Mouse (Mus musculus) myocyte (in vitro differentiated cells): ENCODE measurements at regions not wholly inside any gene's neighbourhood (a gene's known extent, or its start where the extent isn't known, plus 50 kb on each side); places are given as distances from the start of the nearest gene placed in this dataset.
A peak's percentile ranks its signal among the peaks of the same experiment; 100 is the strongest.

Source experiments
- H3K27me3 ChIP-seq: one replicate; pipeline ENCODE4 v1.6.1; 2011; ENCODE audit not compliant: control insufficient read depth, insufficient read depth, insufficient read length
- H3K36me3 ChIP-seq: one replicate; pipeline ENCODE4 v1.6.1; 2011; ENCODE audit not compliant: control insufficient read depth, insufficient read depth
- H3K4me2 ChIP-seq: one replicate; pipeline ENCODE4 v1.6.1; 2011; ENCODE audit warnings: low read depth, control low read depth
- H3K4me3 ChIP-seq: one replicate; pipeline ENCODE4 v1.5.1; 2011; ENCODE audit warnings: mild to moderate bottlenecking, control low read depth, moderate library complexity
- H3K79me2 ChIP-seq: one replicate; pipeline ENCODE4 v1.6.1; 2011; ENCODE audit not compliant: control insufficient read depth, insufficient read depth
- H3ac ChIP-seq: one replicate; pipeline ENCODE4 v1.6.1; 2011; ENCODE audit not compliant: control insufficient read depth, insufficient read length
- CEBPB ChIP-seq: IDR thresholded peaks from 2 replicates; pipeline ENCODE4 v1.6.1; 2011; ENCODE audit warnings: mild to moderate bottlenecking, moderate library complexity; ENCODE audit not compliant: poor library complexity, insufficient read depth, severe bottlenecking
- E2F4 ChIP-seq: IDR thresholded peaks from one replicate; pipeline ENCODE4 v1.6.1; 2011; ENCODE audit warnings: mild to moderate bottlenecking, control low read depth, moderate library complexity; ENCODE audit not compliant: insufficient read depth
- MAX ChIP-seq: IDR thresholded peaks from one replicate; pipeline ENCODE4 v1.6.1; 2011; ENCODE audit warnings: low read depth, mild to moderate bottlenecking, control low read depth
- MYOD1 ChIP-seq, 3 experiments: IDR thresholded peaks; one replicate each; pipeline ENCODE4 v1.6.1; 2011; ENCODE audit warnings: control low read depth in 2 of 3, low read depth in 2 of 3, mild to moderate bottlenecking in 2 of 3, moderate library complexity in 1 of 3; ENCODE audit not compliant: insufficient read length in 2 of 3, control insufficient read depth in 1 of 3
- MYOG ChIP-seq, 3 experiments: IDR thresholded peaks; one replicate each; pipeline ENCODE4 v1.6.1; 2011; ENCODE audit warnings: control low read depth in 2 of 3, low read depth in 2 of 3, mild to moderate bottlenecking in 2 of 3; ENCODE audit not compliant: insufficient read length in 2 of 3, control insufficient read depth in 1 of 3, insufficient read depth in 1 of 3
- POLR2A ChIP-seq: IDR thresholded peaks from one replicate; pipeline ENCODE4 v1.6.1; 2011; ENCODE audit warnings: low read depth, mild to moderate bottlenecking, control low read depth, moderate library complexity; ENCODE audit not compliant: insufficient read length
- POLR2AphosphoS2 ChIP-seq: IDR thresholded peaks from one replicate; pipeline ENCODE4 v1.6.1; 2011; ENCODE audit warnings: low read depth, control low read depth; ENCODE audit not compliant: insufficient read length
- REST ChIP-seq: IDR thresholded peaks from one replicate; pipeline ENCODE4 v1.6.1; 2011; ENCODE audit warnings: mild to moderate bottlenecking, control low read depth, moderate library complexity; ENCODE audit not compliant: insufficient read depth, insufficient read length
- SRF ChIP-seq: IDR thresholded peaks from one replicate; pipeline ENCODE4 v1.6.1; 2011; ENCODE audit warnings: low read depth; ENCODE audit not compliant: control insufficient read depth, insufficient read length
- TCF12 ChIP-seq: IDR thresholded peaks from one replicate; pipeline ENCODE4 v1.6.1; 2011; ENCODE audit warnings: mild to moderate bottlenecking, control low read depth; ENCODE audit not compliant: poor library complexity, insufficient read depth, severe bottlenecking
- TCF3 ChIP-seq: IDR thresholded peaks from one replicate; pipeline ENCODE4 v1.6.1; 2011; ENCODE audit warnings: low read depth, control low read depth; ENCODE audit not compliant: insufficient read length
- USF1 ChIP-seq: IDR thresholded peaks from one replicate; pipeline ENCODE4 v1.6.1; 2011; ENCODE audit warnings: low read depth, mild to moderate bottlenecking, control low read depth, moderate library complexity

GRCm38 (mm10) chr15:11496436-11496835 is 97.0 kb upstream of the Tars start:
- no peaks in the 10 kb centered on the region for H3K79me2 ChIP-seq
- H3K4me3 ChIP-seq, result no peak overlapping the region
- no peaks in the 10 kb centered on the region for H3K27me3 ChIP-seq
- TF ChIP-seq MYOD1 (IDR thresholded peaks at IDR 0.05; ENCODE audit: control insufficient read depth in 1 of 3, insufficient read length in 2 of 3, low read depth in 2 of 3) (no peak), POLR2AphosphoS2 (no peak), MAX (no peak), CEBPB (no peak), TCF12 (no peak), SRF (no peak), E2F4 (no peak), MYOG (IDR thresholded peaks at IDR 0.05; ENCODE audit: control insufficient read depth in 1 of 3, insufficient read depth in 1 of 3, insufficient read length in 2 of 3, low read depth in 2 of 3) (no peak), POLR2A (no peak), USF1 (no peak), TCF3 (no peak), REST (no peak)
- H3ac ChIP-seq, result no peak overlapping the region
- H3K4me2 ChIP-seq, result no peak overlapping the region
- H3K36me3 ChIP-seq, result no peaks in the 10 kb centered on the region

- no peaks in the 10 kb centered on the region for H3K79me2 ChIP-seq
Measured at GRCm38 (mm10) chr15:11489116-11489515, 89.7 kb upstream of the Tars start.

GRCm38 (mm10) chr15:11487268-11487783 is 87.9 kb upstream of the Tars start:
- TF ChIP-seq TCF3 (no peak), E2F4 (no peak), CEBPB (no peak), POLR2AphosphoS2 (no peak), USF1 (no peak), POLR2A (no peak), REST (no peak), MAX (no peak), TCF12 (no peak), MYOG (IDR thresholded peaks at IDR 0.05; ENCODE audit: control insufficient read depth in 1 of 3, insufficient read depth in 1 of 3, insufficient read length in 2 of 3, low read depth in 2 of 3) (no peak), SRF (no peak), MYOD1 (IDR thresholded peaks at IDR 0.05; ENCODE audit: control insufficient read depth in 1 of 3, insufficient read length in 2 of 3, low read depth in 2 of 3) (no peak)
- H3K36me3 ChIP-seq, result no peaks in the 10 kb centered on the region
- no peaks in the 10 kb centered on the region for H3K79me2 ChIP-seq
- no peak overlapping the region for H3K4me3 ChIP-seq
- no peak overlapping the region for H3K4me2 ChIP-seq
- no peaks in the 10 kb centered on the region for H3K27me3 ChIP-seq
- no peak overlapping the region for H3ac ChIP-seq

More at GRCm38 (mm10) chr15:11489116-11489515, 89.7 kb upstream of the Tars start:
- no peak for TF ChIP-seq REST
- no peak for TF ChIP-seq MAX
- TF ChIP-seq CEBPB, result peak; percentile 85
- no peak overlapping the region for H3K4me2 ChIP-seq
- no peaks in the 10 kb centered on the region for H3K36me3 ChIP-seq
- H3K4me3 ChIP-seq, result no peak overlapping the region
- no peaks in the 10 kb centered on the region for H3K27me3 ChIP-seq
- H3ac ChIP-seq, result no peak overlapping the region

- TF ChIP-seq SRF (no peak), MYOG (IDR thresholded peaks at IDR 0.05; ENCODE audit: control insufficient read depth in 1 of 3, insufficient read depth in 1 of 3, insufficient read length in 2 of 3, low read depth in 2 of 3) (no peak), POLR2A (no peak), TCF3 (no peak), MAX (no peak), MYOD1 (IDR thresholded peaks at IDR 0.05; ENCODE audit: control insufficient read depth in 1 of 3, insufficient read length in 2 of 3, low read depth in 2 of 3) (no peak), E2F4 (no peak), CEBPB (no peak), REST (no peak), TCF12 (no peak), USF1 (no peak)
- no peak overlapping the region for H3K4me3 ChIP-seq
Measured at GRCm38 (mm10) chr15:11483916-11484315, 84.5 kb upstream of the Tars start.

GRCm38 (mm10) chr15:11479166-11479944 is 79.9 kb upstream of the Tars start:
- Histone ChIP-seq H3K27me3 (no peaks in the 10 kb centered on the region), H3K36me3 (no peaks in the 10 kb centered on the region), H3K4me3 (no peak overlapping the region), H3K79me2 (no peaks in the 10 kb centered on the region), H3ac (no peak overlapping the region), H3K4me2 (no peak overlapping the region)
- TF ChIP-seq POLR2A (no peak), E2F4 (no peak), MYOG (IDR thresholded peaks at IDR 0.05; ENCODE audit: control insufficient read depth in 1 of 3, insufficient read depth in 1 of 3, insufficient read length in 2 of 3, low read depth in 2 of 3) (no peak), CEBPB (no peak), SRF (no peak), TCF12 (no peak)

More at GRCm38 (mm10) chr15:11483916-11484315, 84.5 kb upstream of the Tars start:
- no peaks in the 10 kb centered on the region for H3K79me2 ChIP-seq
- H3K27me3 ChIP-seq, result no peaks in the 10 kb centered on the region
- H3ac ChIP-seq, result no peak overlapping the region
- no peaks in the 10 kb centered on the region for H3K36me3 ChIP-seq
- no peak overlapping the region for H3K4me2 ChIP-seq
